Mouse (Mus musculus) mature B cell (primary cell): Measurements from ENCODE around the gene Camta1.

Experiments
- in situ Hi-C: fragments of 300-500 bp; cut with MboI; formaldehyde crosslinking; loops from 2 replicates; pipeline ENCODE4 v1.14.3; 2019

The Camta1 gene

DNA sequence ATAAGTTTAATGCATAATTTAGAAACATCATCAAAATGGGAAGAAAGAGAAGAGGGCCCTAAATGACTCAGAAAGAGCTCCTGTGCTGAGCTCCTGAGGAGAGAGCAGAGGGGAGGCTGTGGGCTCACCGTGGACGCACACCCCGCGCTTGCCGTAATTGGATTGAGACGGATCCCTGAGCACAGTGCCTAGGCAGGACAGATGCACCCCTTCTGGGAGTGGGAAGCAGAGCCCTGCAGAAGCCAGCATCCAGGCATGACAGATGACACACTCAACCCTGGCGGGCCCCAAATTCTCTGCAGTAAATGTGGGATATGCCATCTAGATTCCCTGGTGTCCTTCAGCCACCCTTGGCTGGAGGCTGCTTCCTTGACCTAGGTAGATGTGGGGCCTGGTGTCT, 654.1 kb downstream of the Camta1 start:
- in situ Hi-C loops: no loop called here

GRCm38 (mm10) chr4:151202891-151203290, 658.8 kb downstream of the Camta1 start:
- in situ Hi-C loops: no loop called here

DNA sequence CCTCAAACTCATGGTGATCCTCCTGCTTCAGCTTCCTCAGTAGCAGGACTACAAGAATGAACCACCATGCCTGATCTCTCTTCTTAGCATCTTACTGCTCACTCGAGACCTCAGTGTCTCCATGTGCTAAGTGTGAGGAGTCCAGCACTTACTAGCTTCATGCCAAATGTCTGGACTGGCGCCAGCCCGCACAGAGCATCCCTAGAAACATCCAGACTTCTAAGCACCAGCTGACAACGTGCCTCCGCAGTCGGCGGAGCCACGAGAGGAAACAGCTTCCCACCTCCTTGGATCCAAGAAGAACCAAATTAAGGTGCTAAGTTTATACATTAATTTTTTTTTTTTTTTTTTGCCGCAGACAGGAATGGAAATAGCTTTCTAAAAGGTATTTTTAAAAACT, 661.4 kb downstream of the Camta1 start:
- in situ Hi-C loops: no loop called here

DNA sequence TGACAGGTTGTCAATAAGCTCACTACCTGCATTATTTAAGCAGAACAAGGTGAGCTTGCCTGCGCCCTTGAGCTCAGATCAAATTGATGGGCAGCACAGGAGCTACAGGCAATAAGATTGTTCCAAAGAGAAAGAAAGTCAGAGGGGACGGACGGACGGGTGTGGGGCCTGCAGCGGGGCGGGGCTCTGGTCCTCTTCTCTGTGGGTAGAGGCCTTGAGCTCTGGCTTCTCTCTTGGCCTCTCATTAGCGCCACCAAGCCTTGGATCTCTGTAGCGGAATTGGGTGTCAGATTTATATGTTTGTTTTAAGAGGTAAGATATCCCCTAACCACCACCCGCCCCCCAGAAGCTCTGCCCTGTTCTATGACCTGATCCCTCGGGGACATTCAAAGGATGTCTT, 666.5 kb downstream of the Camta1 start:
- in situ Hi-C loops: no loop called here

DNA sequence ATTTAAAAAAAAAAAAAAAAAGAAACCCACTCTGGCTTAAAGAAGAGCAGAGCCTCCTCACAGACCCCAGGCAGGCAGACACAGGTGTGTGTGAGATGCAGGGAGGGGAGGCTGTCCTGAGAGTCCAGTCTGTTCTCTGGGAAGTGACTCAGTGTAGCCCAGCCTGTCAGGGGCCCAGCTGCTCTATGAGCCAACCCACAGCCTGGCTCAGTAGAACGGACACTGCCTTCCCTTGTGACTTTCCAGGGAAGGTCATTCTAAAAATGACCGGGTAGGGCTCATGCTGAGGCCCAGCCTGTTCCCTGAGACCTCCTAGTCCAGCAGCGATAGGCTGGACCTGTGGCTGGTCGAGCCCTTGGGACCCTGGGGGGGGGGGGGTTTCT, 667.0 kb downstream of the Camta1 start:
- in situ Hi-C loops: no loop called here

- in situ Hi-C loops: no loop called here
Measured at GRCm38 (mm10) chr4:151194030-151194714, 667.5 kb downstream of the Camta1 start.

GRCm38 (mm10) chr4:151186447-151186846, 675.2 kb downstream of the Camta1 start:
- in situ Hi-C loops: no loop called here

DNA sequence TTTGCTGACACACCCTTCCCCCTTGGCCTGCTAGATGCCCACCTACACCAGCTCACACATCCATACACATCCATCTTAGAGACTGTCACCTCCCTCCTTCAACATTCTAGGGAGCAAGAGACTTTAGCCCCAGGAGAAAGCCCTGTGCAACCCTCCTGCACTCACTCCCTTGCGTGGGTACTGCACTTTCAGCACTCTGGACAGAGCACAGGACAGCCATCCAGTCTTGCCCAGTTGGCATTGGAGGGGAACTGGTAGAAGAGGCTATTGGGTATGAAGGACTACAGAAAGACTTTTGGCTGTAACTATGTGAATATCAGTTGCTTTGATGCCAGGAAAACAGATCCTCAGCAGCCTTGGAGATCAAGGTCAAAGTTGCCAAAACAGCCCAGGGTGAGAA, 675.9 kb downstream of the Camta1 start:
- in situ Hi-C loops: no loop called here

GRCm38 (mm10) chr4:151180394-151180902, 681.2 kb downstream of the Camta1 start:
- in situ Hi-C loops: no loop called here

- in situ Hi-C loops: no loop called here
Measured at GRCm38 (mm10) chr4:151179639-151180038, 682.0 kb downstream of the Camta1 start.

DNA sequence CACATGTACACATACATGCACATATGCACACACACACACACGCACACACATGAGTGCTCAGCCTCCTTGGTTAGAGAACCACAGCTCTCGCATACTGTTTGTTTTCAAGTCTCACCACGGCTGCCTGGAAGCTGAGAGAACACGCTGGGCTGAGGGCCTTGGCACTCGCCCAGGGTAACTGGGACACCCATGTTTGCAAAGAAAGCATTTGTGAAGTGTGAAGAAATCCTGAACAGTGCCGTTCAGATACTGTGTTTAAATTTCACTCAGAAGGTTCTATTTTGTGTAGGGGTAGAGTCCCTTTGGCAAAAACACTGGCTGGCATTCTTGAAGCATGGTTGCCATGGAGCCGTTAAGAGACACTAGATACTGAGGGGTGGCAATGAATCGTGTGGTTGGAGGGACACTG, 682.7 kb downstream of the Camta1 start:
- in situ Hi-C loops: no loop called here

GRCm38 (mm10) chr4:151172526-151172925, 689.1 kb downstream of the Camta1 start:
- in situ Hi-C loops: no loop called here

DNA sequence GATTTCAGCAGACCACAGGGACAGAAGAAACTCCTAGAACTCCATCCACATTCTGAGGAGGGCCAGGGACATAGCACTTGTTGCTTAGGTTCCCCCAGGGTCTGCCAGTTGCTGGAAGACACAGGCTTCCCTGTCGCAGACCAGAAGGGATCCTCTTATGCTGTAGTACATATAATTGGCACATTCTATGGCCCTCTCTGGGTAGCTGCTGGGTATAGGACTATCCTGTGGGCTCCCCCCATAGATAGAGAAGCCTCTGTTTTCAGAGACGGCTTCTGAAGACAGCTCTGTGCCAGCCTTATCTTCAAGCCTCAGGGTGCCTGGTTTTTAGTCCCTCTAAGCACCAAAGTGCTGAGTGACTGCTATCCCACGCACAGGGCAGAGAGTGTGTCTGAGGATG, 690.6 kb downstream of the Camta1 start:
- in situ Hi-C loops: no loop called here

GRCm38 (mm10) chr4:151170658-151171057, 691.0 kb downstream of the Camta1 start:
- in situ Hi-C loops: no loop called here

DNA sequence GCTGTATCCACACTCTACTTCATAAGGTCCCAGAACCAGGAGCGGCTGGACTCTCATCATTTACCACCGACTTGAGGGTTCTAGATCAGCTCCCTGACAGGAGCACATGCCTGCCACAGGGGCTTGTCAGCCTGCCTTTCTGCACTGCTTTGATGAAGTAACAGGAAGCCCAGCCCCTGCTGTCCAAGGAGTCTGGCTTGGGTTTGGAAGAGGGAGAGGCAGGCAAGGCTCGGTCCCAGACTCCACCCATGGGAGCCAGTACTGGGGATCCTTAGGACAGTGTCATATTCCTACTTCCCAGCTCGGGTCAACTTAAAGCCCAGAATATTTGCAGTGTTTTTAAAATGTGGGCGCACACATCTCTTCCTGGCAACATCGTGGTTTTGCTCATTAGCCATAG, 694.7 kb downstream of the Camta1 start:
- in situ Hi-C loops: no loop called here

DNA sequence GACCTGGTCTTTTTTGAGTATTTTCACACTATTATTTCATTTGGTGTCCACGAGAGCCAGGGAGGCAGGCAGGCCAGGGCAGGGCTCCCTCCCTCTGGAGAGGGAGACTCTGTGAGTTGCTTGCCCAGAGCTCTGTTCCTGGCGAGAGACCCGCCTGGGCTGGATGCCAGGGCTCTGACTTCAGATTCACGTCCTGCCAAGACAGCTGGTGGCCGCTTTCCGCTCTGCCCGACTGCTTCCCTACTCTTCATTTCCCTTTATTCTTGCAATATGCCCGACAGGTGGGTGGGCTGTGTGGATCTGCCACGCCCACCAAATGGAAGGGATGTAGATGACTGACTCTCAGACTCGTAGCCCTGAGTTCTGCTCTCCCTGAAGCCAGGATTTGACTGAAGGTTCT, 696.1 kb downstream of the Camta1 start:
- in situ Hi-C loops: no loop called here

- in situ Hi-C loops: no loop called here
Measured at GRCm38 (mm10) chr4:151164309-151164708, 697.4 kb downstream of the Camta1 start.

GRCm38 (mm10) chr4:151161869-151162268, 699.8 kb downstream of the Camta1 start:
- in situ Hi-C loops: no loop called here

DNA sequence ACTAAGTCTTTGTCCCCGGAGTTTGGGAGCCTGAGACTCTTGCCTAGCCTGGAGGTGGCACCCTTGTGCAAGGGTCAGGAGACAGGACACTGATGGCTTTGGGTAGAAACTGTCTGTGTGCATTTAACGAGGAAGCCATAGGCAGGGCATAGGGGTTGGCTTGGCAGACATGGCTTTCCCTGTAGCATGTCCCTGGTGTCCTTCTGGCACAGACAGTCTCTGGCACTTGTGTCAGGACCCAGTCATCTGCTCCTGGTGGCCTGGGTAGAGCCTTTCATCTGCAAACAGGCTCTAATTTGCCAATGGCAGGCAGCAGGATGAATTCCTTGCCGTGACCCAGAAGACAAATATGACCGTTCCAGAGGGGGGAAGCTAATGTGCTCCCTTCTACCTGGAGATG, 700.7 kb downstream of the Camta1 start:
- in situ Hi-C loops: no loop called here

- in situ Hi-C loops: no loop called here
Measured at GRCm38 (mm10) chr4:151160476-151160875, 701.2 kb downstream of the Camta1 start.

- in situ Hi-C loops: no loop called here
Measured at GRCm38 (mm10) chr4:151158250-151158649, 703.4 kb downstream of the Camta1 start.

- in situ Hi-C loops: no loop called here
Measured at GRCm38 (mm10) chr4:151156904-151157303, 704.8 kb downstream of the Camta1 start.

DNA sequence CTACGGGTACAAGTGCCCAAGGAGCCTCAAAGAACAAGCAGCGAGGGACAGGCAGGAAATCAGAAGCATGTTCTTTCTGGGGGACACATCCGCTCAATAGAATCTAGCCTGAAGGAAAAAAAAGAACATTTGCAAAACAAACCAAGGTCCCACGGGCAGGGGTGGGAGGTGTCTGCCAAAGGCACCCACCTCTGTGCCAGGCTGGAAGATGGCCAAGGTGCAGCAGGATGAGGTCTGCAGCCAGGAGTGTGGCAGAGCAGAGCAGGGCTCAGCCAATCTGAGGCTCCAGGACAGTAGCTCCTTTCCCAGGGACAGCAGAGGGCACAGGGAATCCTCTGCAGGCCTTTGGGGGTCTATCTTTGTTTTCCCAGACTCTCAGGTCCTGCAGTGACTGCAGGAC, 706.1 kb downstream of the Camta1 start:
- in situ Hi-C loops: no loop called here

- in situ Hi-C loops: no loop called here
Measured at GRCm38 (mm10) chr4:151154306-151154705, 707.4 kb downstream of the Camta1 start.
